Mouse (Mus musculus) frontal cortex, postnatal 25 days (tissue): ENCODE results near the gene Dbndd2.

Source experiments
- DNase-seq, 2 experiments: peaks; one replicate each; pipeline ENCODE4 v3.0.0; 2022; ENCODE audit warnings: low spot score in 2 of 2

Gene Dbndd2

DNA sequence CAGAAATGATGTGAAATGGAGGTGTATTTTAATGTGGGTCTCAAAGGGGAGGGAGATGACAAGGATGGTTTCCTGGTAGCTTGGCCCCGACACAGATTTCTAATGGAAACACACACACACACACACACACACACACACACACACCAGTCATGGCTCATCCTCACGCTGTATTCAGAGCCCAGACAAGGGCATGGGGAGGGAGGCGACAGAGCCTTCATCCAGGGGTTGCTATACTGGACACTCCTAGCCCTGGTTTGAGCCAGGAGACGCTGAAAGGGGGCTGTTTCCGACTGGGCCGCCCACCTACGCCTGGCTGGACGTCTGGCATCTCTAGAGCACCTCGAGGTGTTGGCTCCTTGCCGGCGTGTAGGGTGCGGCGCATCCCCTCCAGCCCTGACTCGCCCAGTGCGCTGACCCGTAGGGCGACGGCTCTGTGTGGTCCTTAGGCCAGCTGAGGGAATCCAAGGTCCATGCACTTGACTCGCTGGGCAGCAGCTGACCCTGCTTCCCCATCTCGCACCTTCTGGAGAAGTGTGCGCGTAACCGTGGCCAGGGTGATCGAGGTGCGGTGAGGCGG is at the start of gene Dbndd2:
TSS of gene Dbndd2 (plus strand) at position 426 of the 577 bp plus-strand sequence.
- peak in 1 of 2 experiments; percentile 67 for DNase-seq

DNA sequence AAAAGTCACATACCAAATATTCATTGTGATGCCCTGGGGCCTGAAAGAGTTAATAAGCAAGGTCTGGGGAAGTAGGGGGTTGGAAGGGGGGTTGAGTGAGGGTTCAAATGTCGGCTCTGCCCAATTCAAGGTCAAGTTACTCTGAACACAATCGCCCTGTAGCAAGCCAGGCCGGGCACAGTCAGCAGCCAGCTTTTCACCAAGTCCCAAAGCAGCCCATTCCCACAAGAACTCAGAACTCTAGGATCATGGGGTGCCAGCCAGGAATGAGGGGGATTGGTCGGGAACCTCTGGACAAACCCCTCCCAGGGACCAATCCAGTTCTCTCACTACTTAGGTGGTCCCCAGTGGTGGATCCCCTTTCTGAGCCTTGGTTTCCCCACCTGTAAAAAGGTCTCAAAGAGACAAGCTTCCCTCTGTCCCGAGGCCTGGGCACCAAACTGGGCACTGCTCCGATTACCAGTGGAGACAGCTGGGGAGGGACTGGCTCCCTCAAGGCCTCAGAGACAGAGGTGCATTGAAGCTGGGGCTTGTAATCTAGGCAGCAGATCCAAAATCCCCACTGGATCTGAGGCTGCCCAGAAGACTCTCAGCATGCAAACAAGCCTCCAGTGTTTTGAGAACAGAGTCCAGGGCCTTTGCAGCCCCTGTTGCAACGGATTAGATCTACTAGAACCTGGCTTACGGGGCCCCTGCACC is 49.5 kb upstream of the Dbndd2 start:
- no peak for DNase-seq

DNA sequence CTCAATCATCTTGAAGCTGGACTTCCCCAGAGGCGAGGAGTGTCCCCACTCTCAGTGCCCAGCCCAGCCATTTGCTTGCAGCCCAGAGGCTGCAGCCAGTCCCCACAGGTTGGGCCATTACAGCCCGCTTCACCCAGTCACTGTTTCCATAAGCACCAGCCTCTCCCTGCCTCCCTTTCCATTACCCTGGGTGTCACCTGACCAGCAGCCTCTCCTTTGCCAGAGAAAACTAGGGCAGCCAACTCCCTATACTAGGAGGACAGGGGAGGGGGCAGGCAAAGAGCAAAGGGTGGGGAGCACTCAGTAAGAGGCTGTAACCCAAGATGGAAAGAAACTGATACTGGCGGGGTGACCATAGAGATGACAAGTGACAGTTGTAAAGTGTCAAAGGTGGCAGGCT is 48.9 kb upstream of the Dbndd2 start:
- DNase-seq: no peak

DNA sequence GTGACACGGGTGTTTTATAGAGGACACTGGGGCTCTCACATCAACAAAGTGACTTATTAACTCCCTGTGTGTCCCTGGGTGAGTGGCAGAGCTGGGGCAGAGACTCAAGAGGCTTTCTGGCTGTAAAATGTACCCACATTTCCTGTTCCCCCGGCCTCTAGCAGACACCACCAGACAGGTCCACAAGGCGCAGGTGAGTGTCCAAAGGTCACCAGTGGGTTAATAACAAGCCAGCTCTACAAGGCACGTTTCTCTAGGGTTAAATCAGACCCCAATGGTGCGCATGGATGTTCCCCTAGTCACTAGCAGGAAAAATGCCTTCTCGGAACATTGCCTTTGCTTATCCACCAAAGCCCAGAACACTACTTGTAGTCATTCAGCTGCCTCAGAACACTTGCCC is 48.2 kb upstream of the Dbndd2 start:
- DNase-seq: no peak

DNA sequence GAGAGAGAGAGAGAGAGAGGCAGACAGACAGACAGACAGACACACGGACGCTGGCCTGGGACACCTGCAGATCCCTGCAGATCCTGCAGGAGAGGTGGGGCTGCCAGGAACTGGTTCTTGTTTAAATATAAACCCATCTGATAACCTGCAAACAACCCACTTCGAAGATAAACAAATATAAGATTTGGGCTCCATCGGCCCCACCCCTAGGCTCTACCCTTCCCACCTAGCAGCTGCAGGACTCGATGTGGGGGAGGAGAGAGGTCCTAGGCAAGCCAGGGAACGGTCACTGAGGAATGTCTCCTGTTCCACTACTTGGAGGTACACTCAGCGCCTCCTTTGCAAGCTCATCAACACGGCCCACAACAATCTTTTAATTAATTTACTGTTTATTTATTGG is 47.6 kb upstream of the Dbndd2 start:
- no peak for DNase-seq

DNA sequence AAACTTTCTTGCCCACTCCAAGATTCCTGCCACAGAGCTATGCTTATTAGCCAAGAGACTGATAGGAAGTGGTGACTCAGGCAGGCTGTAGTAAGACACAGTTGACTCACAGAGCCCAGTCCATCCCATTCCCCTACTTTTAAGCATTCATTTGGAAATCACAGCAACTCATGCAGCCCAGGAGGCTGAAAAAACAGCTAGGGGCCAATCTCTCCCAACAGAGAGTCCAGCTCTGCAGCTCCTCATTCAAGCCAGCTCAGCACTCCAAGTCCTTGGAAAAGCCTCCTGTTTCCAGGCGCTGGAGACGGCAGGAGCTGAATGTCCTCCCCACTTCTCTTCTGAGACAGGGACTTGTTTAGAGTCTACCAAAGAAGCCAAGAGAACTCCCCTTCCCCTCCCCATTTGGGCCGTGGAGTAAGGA is 46.9 kb upstream of the Dbndd2 start:
- no peak for DNase-seq

DNA sequence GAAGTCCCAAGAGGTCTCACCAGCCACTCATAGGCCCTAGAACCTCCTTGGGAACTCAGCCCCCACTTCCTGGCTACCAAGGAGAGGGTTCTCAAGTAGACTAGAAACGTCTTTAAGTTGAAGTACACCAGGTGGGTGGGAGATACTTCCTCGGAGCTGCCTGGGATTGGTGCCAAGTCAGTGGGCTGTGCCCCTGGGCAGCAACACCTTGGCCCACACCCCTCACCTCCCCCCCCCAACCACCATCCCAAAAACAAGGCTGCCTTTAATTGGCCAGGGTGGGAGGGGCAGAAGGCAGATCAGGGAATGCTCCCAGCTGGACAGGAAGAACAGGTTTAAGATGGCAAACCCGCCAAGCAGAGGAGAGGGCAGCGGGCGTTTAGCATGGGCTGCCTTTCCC is 45.6 kb upstream of the Dbndd2 start:
- no peak for DNase-seq

DNA sequence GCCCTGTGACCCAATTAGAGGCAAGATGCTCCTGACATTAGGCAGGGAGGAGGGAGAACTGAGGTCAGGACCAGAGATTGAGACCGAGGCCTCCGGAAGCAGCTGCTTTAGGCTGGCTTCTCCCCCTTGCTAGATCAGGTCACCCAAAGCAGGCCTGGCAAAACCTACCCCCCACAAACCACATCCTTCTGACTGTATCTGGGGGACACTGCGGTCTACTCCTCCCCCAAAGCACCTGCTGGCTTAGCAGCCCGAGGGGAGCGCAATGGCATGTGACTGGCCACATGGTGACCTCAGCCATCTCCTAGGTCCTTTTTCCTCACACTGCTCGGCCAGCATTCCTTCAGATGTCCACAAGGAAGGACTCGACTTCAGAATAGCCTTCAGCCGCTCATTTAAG is 44.8 kb upstream of the Dbndd2 start:
- no peak for DNase-seq

DNA sequence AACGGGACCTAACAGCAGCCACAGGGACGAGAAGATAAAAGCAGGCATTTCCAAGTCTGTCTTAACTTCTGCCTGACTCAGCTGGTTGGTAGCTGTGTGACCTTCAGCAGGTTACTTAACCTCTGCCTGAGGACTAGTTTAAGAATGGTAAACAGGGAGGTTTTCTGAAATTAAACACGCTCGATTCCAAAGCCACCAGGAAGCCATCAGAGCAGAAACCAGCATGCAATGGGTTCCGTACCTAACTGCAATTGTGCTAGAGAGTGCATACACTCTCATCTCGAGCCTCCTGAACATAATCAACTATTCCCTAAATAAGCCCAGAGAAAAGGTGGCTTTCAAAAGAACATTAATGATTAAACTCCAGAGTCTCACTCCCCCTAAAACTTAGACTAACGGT is 44.2 kb upstream of the Dbndd2 start:
- no peak for DNase-seq

DNA sequence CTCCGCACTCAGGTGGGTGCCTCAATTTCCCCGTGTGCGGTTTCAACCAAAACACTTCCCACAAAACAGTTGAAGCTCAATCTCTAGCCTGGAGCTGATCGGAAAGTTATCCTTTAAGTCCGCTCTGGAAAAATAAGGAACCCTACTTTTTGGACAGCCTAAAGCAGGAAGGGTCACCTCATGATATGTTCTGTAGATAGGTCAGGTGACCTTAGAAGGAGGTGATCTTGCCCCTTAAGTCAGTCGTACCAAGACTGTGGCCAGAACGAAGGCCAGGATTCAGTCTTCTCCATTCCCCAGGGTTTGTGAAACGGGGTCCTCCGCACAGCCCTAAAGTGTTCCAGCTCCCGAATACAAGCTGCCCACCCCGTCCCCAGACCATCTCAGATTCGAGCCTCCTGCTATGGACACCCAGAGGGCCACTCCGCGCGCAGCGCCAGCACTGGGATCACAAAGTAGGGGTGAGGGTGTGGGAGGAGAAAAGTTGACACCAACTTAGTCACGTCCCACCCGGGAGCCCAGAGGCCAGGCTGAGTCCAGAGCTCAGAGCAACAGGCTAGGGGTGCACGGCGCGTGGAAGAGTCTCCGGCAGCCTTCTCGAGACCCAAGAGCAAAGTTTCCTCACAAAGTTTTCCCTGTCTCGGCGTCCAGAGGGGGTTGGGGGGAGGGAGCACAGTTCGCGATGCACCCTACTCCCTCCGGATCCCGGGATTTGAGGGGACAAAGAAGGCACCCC is 43.4 kb upstream of the Dbndd2 start:
- no peak for DNase-seq

DNA sequence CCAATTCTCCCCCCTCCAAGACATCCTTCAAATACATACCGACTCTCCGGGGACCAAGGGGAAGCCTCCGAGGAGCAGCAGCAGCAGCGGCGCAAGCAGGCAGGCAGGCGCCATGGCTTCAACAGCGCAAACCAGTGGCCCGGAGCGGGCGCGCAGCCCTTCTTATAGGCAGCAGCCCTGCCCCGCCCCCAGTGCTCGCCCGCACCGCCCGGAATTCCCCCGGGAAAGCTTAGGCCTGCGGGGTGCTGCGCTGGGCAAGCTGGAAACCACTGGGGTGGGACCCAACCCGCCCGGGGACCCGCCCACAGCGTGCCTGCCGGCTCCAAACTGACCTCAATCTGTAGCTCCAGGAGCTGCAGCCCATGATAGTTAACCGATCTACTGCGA is 42.9 kb upstream of the Dbndd2 start:
- peak; percentile 37 to 56 for DNase-seq

DNA sequence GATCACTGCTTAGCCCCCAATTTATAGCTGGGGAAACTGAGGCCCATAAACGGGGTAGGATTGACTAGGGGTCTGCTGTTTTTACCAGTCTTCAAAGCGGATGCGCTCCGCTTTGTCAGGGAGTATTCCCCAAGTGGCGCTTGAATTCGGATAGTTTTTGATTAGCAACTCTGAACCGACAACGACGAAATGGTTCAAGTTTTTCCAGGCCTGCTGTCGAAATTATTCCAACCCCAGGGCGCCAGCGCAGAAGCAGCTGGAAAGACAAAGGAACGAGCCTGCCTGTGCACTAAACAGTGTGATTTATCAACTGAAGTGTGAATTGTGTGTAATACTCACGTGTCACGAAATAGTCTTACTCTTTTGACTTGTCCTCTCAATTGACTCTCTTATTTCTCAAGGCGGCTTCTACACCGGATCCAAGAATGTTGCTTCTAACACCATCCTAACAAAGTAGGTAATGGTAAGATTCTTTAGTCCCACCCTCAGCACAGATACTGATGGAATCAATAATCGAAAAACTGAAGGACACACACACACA is 42.4 kb upstream of the Dbndd2 start, which contains the start of gene Sdc4:
TSS of gene Sdc4 (minus strand) at position 428 of the 541 bp plus-strand sequence.
- DNase-seq: no peak

DNA sequence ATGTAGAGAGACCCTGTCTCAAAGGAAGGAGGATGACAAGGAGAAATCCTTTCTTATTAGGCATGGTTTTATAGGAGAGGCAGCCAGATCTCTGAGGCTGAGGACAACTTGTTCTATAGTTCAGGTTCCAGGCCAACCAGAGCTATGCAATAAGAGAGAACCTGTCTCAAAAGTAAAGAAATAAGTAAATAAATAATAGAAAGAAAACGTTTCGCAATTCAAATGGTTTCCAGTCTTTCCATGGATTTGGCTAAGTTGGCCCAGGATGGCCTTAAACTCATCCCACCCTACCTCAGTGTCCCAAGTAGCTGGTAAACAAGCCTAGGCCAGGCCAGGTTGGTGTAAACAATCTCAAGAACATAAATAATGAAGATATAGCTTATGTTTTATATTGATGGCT is 41.2 kb upstream of the Dbndd2 start:
- DNase-seq: no peak

DNA sequence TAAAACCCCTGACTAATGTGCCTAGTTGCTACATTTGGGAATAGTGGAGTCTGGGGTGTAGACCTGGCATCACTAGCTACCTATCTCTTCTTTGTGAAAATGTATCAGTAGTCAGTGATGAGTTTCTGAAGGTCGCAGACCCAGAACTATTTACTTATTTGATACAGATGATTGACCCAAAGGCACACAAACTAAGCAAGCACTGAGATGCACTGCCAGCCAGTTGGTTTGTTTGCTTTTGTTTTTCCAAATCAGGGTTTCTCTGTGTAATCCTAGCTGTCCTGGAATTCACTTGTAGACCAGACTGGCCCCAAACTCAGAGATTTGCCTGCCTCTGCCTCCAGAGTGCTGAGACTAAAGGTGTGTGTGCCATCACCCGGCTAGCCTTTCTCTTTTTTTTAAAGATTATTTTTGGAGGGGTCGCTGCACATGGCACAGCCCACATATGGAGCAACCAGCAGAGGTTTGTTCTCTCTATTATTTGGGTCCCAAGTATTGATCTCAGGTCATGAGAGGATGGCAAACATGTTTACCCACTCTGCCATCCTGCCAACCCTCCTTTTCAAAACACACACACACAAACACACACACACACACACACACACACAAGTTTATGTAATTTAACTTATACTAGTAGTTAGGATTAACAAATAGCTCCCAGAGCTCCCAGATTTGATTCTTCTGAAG is 40.4 kb upstream of the Dbndd2 start:
- no peak for DNase-seq

DNA sequence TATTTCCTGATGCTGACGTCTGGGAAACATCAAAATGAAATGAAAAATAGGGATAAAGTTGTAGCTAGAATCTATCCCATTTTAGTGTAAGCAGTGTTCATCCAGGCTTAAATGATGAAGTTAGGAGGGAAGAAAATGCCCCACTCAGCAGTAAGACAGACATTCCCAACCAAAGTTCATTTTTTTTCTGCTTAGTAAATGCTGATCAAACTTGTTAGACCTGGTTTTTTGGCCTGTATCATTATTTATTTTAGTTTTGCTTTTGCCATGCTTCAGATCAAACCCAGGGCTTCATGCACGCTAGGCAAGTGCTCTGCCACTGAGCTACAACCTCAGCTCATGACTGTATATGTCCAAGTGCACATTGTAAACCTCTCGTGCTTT is 39.8 kb upstream of the Dbndd2 start:
- DNase-seq: no peak

DNA sequence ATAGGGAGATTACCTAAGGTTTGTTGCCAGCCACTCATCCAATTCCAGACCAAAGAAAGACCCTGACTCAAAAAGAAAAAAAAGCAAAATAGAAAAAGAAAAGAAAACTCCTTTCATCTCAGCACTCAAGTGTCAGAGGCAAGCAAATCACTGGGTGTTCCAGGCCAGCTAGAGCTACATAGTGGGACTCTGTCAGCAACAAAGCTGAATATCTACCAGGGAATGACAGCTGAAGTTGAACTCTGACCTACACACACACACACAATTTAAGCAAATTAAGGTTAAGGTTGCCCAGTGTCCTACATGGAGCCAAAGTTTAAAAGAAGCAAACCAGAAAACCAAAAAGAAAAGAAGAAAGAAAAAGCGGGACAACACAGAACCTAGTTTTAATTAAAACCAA is 37.8 kb upstream of the Dbndd2 start:
- no peak for DNase-seq

DNA sequence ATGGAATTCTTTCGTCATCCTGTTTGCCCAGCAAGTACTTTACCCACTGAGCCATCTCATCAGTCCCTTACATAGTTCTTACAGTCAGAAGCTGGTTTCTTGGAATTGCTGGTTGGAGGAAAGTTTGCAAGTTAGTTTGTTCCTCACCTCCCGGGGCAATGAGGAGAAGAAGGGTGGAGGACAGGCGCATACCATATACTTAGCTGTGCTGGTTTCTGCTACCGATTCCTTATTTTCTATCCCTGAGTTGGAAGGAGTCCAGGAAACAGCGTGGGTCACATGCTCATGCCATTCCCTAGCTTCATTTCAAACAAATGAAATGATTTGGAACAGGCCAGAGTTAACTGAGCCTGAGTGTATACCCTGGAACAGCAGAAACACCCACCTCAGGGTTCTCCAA is 37.0 kb upstream of the Dbndd2 start:
- no peak for DNase-seq

DNA sequence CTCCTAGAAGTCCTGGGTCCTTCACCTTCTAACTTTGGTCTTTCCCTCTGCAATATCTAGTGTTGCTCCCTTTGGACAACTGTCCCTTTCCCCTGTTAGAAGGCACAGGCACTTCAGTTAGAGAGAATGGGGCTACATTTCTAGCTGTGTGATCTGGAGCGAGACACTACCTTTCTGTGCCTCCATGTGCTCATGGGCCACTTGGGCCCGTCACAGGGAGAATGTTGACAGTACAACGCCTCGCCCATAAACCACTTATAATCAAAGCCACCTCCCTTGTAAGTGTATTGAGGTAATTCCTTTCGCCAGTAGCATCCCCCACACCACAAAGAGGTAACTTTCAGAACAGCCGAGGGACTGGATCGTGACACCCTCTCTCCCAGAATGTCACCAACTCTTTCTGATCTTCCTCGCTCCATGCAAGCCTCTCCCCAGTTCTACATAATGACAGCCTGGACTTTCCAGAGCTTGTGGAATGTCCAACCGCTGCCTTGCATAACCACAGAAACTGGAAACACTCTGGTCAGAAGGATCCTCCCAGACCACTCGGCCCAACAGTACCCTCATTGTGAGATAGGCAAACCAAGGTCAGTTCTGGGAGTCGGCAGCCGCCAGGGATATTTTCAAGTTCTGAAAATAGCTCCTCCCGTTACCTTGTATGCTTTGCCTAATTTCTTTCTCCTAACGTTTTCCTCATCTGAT is 36.4 kb upstream of the Dbndd2 start:
- DNase-seq: no peak

DNA sequence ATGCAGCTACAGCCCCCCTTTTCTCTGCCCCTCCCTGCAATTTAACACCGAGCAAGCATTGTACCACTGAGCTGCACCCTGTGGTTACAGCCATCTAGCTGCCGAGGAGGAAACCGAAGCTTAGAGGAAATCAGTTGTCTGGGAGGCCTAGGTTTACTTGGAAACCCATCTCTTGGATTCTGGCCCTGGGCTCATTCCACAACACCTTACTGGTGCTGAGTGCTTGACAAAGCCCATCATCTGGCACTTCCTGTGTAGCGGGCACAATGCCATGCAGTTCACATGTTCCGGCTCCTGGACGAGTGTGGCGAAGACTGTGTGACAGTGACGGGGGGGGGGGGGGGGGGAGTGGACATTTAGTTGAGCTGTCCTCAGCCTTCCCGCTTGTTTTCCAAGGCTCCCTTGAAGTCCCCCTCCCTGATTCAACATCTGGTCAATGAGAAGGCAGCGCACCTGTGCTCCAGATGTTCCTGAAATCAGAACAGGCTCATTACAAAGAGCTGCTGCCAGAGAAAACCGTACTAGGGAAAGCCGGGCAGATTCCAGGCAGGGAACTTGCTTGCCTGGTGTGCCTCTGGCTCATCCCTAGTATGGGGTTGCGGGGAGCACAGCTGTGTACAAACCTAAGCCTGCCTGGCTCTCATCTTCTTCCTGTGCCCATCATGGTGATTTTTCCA is 33.8 kb upstream of the Dbndd2 start:
- no peak for DNase-seq

DNA sequence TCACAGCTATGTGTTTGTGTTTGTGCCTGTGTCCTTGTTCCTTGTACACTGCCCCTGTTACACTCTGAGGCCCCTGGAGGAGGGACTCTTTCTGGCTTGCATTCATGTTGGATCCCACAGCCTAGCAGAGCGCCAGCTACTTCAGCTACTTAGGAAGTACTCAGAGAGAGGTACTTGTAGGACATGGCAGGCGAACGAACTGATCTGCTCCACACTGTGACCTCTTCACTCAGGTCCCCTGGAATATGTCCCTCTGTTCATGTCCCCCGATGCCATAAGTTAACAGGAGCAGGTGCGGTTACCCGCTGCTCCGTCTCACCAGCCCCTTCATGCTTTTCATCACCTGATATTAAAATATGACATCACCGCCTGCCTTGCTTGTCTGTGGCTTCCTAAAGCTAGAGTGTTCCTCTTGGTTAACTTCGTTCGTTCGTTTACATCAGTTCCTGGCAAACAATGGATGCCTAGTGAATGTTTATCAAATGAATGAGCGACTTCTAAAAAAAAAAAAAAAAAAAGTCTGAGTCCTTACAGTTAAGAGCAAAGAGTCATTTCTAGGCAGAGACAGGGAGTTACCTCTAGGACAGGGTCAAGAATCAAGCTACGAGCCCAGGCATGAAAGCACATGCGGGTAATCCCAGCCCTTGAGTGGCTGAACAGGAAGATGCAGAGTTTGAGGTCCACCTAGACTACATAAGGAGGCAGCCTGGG is 32.7 kb upstream of the Dbndd2 start:
- DNase-seq: no peak
